Mouse (Mus musculus) stomach, embryonic 14.5 days (tissue): ENCODE data around the gene Phpt1. TPM values are rescaled to one million over a fixed set of nuclear protein-coding genes. Genes with fewer than 3 reads are reported as not detected.

ENCODE experiments used
- ATAC-seq: fragments of 200-750 bp; cut with Nextera tagmentation; 2 replicates; pipeline ENCODE4 v1.8.0; 2017; ENCODE audit warnings: low read depth, moderate TSS enrichment; ENCODE audit not compliant: insufficient number of reproducible peaks, insufficient read depth, low FRiP score
- H3K27ac ChIP-seq: fragments of 300-500 bp; sonication (generic); 2 replicates; pipeline ENCODE4 v1.5.1; 2014; ENCODE audit warnings: mild to moderate bottlenecking, low read length, moderate library complexity, mixed read lengths
- H3K27me3 ChIP-seq: fragments of 300-500 bp; sonication (generic); 2 replicates; pipeline ENCODE4 v1.6.1; 2014; ENCODE audit warnings: low read length, control low read depth, mixed read lengths; ENCODE audit not compliant: control insufficient read depth, insufficient read depth
- H3K36me3 ChIP-seq: fragments of 300-500 bp; sonication (generic); 2 replicates; pipeline ENCODE4 v1.6.1; 2014; ENCODE audit warnings: mild to moderate bottlenecking, control low read depth, low read length, moderate library complexity, mixed read lengths; ENCODE audit not compliant: control insufficient read depth, insufficient read depth
- H3K4me1 ChIP-seq: fragments of 300-500 bp; sonication (generic); 2 replicates; pipeline ENCODE4 v1.6.1; 2014; ENCODE audit warnings: low read length, control low read depth, mixed read lengths; ENCODE audit not compliant: control insufficient read depth, insufficient read depth
- H3K4me2 ChIP-seq: fragments of 300-500 bp; sonication (generic); replicated peaks from 2 replicates; pipeline ENCODE4 v1.6.1; 2014; ENCODE audit warnings: low read depth, low read length, control low read depth
- H3K4me3 ChIP-seq: fragments of 300-500 bp; sonication (generic); 2 replicates; pipeline ENCODE4 v1.5.1; 2014; ENCODE audit warnings: low read depth, low read length, control low read depth
- H3K9ac ChIP-seq: fragments of 300-500 bp; sonication (generic); replicated peaks from 2 replicates; pipeline ENCODE4 v1.6.1; 2014; ENCODE audit warnings: low read depth, mild to moderate bottlenecking, control low read depth, low read length, moderate library complexity, mixed read lengths
- H3K9me3 ChIP-seq: fragments of 300-500 bp; sonication (generic); 2 replicates; pipeline ENCODE4 v1.6.1; 2016; ENCODE audit warnings: low read depth, low read length, control low read depth; ENCODE audit not compliant: control insufficient read depth
- WGBS: fragments of 180-500 bp; shearing (Covaris S2); extraction: QIAGEN DNeasy Blood & Tissue Kit; methylation state at CpG from one replicate; pipeline ENCODE4 v1.1.7; 2014; 5-methylcytosine and 5-hydroxymethylcytosine counted together
- polyA plus RNA-seq: library from polyadenylated mRNA; unstranded; fragments of >200 nt; fragmentation: Nextera tagmentation; extraction: Ambion mirVana; gene quantifications from 2 replicates; pipeline ENCODE4 v1.2.1, GENCODE M21; 2014

The Phpt1 gene
- polyA plus RNA-seq: 225 and 231 TPM in 2 replicates

DNA sequence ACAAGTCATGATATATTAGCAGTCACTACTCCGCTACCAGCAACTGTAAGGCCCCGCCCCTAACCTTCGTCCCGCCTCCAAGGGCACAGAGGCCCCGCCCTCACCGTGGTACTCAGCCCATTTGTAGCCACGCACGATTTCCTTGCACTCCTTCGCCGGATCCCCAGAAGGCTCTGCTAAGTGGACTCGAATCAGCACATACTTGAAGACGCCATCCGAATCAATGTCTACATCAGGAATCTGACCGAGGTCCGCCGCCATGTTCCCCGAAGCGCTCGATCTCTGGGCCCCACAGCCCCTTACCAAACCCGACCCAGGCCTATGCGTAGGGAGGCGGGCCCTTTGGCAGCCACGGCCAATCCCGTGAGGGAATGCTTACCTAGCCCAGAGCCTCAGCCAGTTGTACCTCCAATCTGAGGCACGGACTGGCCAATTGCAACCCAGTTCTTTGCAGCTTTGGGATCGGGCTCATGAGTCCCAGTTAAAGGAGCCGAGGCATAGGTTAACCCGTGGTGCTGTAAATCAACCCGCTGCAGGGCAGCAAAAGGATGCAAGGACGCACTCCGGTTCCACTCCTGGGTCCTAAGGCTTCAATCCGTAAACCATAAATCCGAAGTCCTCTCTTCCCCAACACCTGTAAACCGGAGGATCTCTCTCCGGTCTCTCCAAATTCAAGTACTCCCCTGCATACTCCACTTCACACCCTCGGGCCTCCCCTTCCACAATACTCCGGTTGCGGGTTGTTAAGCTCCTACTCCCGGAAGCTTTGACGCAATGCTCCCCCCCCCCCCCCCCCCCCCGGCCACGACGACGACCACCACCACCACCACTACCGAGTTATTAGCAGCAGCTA, at the start of gene Phpt1, which contains the start of gene Mamdc4:
TSS of gene Phpt1 (minus strand) at position 646 of the 853 bp plus-strand sequence.
TSS of gene Mamdc4 (minus strand) at position 267 of the 853 bp plus-strand sequence.
- Histone ChIP-seq H3K4me2 (peak within 1 kb of the TSS; percentile 99), H3K27me3 (peaks cover 28% of the 10 kb centered on the region), H3K4me1 (peaks cover 51% of the 10 kb centered on the region), H3K9me3 (no peaks in the 10 kb centered on the region), H3K9ac (peak within 1 kb of the TSS; percentile 45), H3K36me3 (peaks cover 13% of the 10 kb centered on the region; the same call in 1 of the 2 replicates), H3K4me3 (peak within 1 kb of the TSS; percentile 55), H3K27ac (peak within 1 kb of the TSS; percentile 84)
- WGBS: under 1% methylated on average over 44 of the region's 45 CpGs
- ATAC-seq: peak; percentile 98

DNA sequence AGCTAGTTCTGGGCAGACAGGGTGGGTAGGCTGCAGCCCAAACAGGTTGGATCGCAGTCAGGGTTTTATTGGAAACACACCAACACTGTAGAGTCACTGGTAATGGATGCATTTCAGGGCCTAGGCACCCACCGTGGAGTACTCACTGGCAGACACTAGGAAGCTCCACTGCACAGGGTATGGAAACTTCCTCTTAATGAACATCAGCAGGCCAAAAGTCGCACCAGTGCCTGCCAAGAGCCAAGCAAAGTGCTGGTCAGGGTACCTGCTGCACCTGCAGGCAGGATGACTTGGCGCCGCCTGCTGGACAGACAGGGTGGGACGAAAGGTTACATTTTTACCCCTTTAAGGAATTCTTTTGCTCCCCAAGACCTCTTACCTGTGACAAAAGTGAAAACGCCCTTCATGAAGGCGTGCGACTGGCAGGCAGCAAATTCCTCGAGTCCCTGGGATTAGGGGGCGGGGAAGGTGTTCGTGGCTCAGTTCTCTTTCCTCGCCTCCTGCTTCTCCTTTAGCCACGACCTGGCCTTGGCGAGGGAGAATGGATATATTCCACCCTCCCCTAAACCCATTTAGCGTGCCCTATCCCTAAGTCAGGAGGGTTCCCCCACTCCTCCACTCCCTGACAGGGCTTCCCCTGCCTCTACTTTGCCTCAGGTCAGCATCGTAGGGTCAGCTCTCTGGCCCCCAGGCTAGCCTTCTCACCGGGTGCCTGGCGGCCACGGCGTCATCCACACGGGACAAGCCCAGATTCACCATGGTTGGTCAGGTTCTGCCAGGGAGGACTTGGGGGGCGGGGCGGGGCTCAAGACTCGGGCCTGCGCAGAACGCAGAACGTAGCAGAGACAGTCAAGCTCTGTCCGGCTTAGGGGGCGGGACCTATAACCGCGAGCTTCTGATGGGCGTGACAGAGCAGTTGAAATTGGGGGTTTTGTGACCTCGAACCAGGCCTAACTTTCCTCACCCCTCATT, 46.5 kb upstream of the Phpt1 start, which contains the start of gene Tmem141:
TSS of gene Tmem141 (minus strand) at position 777 of the 972 bp plus-strand sequence.
- Histone ChIP-seq H3K27ac (peak within 1 kb of the TSS; percentile 39; the same call in 1 of the 2 replicates), H3K9ac (peak within 1 kb of the TSS; percentile 36; the same call in 1 of the 2 replicates), H3K27me3 (peaks cover 12% of the 10 kb centered on the region; the same call in 1 of the 2 replicates), H3K4me1 (peaks cover 4% of the 10 kb centered on the region; the same call in 1 of the 2 replicates), H3K36me3 (no peaks in the 10 kb centered on the region), H3K9me3 (no peaks in the 10 kb centered on the region), H3K4me3 (peak within 1 kb of the TSS; percentile 48), H3K4me2 (peak within 1 kb of the TSS; percentile 76)
- ATAC-seq: peak; percentile 91
- WGBS: 5% methylated on average over 34 of the region's 34 CpGs

DNA sequence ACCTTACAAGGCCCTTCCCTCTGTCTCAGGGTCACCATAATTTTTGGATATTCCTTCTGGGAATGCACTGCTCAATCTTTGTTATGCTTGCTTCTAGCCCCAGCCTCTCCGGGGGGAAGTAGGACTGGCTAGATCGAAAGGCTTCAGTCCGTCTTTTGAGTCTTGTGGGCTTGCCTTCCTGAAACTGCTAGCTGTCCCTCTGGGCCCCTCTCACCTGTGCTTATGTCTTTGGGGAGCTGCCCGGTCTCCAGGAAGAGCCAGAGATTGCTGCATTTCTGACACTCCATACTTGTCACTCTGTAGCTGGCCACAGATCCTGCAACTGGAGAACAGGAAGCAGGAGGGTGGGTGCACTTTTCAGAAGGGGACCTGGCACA, 45.8 kb upstream of the Phpt1 start:
- ATAC-seq: no peak
- 81% methylated on average over 4 of the region's 4 CpGs for WGBS
- Histone ChIP-seq H3K4me1 (peaks cover 10% of the 10 kb centered on the region; the same call in 1 of the 2 replicates), H3K9me3 (no peaks in the 10 kb centered on the region), H3K4me3 (no peak overlapping the region), H3K27me3 (peaks cover 18% of the 10 kb centered on the region; the same call in 1 of the 2 replicates), H3K4me2 (peak overlapping the region; percentile 76; the same call in 1 of the 2 replicates), H3K27ac (no peak overlapping the region), H3K36me3 (no peaks in the 10 kb centered on the region), H3K9ac (no peak overlapping the region)

DNA sequence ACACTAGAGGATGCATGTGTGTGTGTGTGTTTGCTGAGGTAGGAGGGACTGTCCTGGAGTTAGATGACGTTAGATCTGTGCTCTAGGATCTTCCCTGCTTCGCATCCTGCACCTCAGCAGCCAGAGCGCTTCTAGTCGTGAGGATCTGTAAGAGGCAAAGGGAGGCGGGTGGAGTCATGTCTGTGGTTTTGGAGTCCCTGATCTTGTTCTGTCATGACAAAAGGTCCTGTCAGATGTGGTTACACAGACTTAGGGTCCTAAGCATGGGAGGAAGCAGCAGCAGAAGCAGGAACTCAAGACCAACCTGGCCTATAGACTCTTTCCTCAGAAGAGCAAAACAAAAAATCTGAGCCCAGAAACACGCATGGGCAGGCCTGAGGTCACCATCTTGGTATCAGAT, 45.4 kb upstream of the Phpt1 start:
- no peak overlapping the region for H3K27ac ChIP-seq
- ATAC-seq: no peak
- no peak overlapping the region for H3K9ac ChIP-seq
- H3K4me2 ChIP-seq: no peak overlapping the region
- 72% methylated on average over 6 of the region's 6 CpGs for WGBS
- H3K27me3 ChIP-seq: peaks cover 22% of the 10 kb centered on the region; the same call in 1 of the 2 replicates
- H3K9me3 ChIP-seq: no peaks in the 10 kb centered on the region
- H3K4me3 ChIP-seq: no peak overlapping the region
- peaks cover 10% of the 10 kb centered on the region; the same call in 1 of the 2 replicates for H3K4me1 ChIP-seq
- no peaks in the 10 kb centered on the region for H3K36me3 ChIP-seq

DNA sequence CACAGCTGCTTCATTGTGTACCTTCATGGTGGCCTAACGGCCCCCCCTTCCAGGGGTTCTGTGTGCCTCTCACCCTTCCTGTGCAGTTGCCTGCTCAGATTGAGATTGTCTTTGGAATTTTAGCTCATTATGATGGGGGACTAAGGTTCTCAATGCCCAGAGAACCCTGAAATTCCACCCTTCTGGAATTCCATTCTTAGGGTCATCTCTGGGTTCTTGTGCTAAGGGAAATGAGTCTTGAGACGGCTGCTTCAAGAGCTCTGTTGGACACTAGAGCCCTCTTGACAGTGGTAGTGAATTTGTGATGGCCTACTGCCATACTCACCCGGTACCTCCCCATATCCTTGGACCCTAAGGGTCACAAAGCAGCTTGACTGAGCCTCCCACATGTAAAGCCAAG, 42.6 kb upstream of the Phpt1 start, which contains the start of gene Ccdc183:
TSS of gene Ccdc183 (minus strand) at position 101 of the 400 bp plus-strand sequence.
- Histone ChIP-seq H3K4me2 (no peak within 1 kb of the TSS), H3K27ac (no peak within 1 kb of the TSS), H3K9ac (no peak within 1 kb of the TSS), H3K4me3 (peak within 1 kb of the TSS; percentile 11; the same call in 1 of the 2 replicates), H3K4me1 (peaks cover 10% of the 10 kb centered on the region; the same call in 1 of the 2 replicates), H3K36me3 (no peaks in the 10 kb centered on the region), H3K9me3 (no peaks in the 10 kb centered on the region), H3K27me3 (peaks cover 22% of the 10 kb centered on the region; the same call in 1 of the 2 replicates)
- ATAC-seq: no peak
- 73% methylated on average over 3 of the region's 3 CpGs for WGBS

DNA sequence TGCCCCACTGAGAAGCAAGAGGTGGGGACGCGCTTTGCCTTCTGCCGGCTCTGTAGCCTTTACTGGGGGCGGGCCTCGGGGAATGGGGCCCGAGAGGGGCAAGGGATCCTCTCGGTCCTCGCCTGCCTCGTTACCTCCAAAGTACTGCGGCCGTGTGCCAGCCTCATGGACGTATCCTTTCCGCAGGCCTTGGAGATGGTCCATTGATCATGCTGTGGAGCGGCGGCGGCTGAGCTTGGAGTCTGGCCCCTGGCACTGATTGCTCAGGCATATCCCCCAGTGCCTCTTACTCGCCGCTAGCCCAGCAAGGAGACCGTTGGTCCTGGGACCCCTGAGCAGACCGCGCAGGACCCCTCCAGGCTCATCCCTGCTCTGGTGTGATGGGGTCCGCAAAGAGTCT, 41.4 kb upstream of the Phpt1 start:
- no peak overlapping the region for H3K27ac ChIP-seq
- peak overlapping the region; percentile 11; the same call in 1 of the 2 replicates for H3K4me3 ChIP-seq
- H3K9ac ChIP-seq: no peak overlapping the region
- peaks cover 10% of the 10 kb centered on the region; the same call in 1 of the 2 replicates for H3K4me1 ChIP-seq
- H3K27me3 ChIP-seq: peaks cover 22% of the 10 kb centered on the region; the same call in 1 of the 2 replicates
- H3K4me2 ChIP-seq: peak overlapping the region; percentile 34
- 13% methylated on average over 22 of the region's 22 CpGs for WGBS
- no peaks in the 10 kb centered on the region for H3K9me3 ChIP-seq
- H3K36me3 ChIP-seq: no peaks in the 10 kb centered on the region
- no peak for ATAC-seq

DNA sequence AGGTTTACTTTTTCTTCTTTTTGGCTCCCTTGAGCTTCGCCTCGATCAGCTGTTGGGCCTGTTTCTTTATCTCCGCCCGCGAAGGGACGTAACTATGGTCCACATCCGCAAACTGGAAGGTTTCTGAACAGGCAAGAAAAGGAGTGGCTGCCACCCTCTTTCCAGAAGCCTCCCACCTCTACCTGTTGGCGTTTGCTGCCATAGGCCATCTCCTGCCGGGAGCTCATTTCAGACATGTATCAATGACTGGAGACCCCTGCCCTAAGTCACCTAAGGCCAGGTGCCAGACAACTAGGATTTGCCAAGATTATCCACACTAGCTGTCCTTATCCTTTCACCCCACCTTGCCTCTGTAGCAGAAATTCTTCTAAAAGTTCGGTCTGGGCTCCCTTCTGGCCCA, 33.6 kb upstream of the Phpt1 start:
- Histone ChIP-seq H3K27me3 (0 out of 2 replicates have a peak, but pooled peaks cover 2% of the 10 kb centered on the region), H3K4me3 (peak overlapping the region; percentile 99), H3K4me2 (peak overlapping the region; percentile 72), H3K9ac (0 out of 2 replicates have a peak overlapping the region, but pooled peaks have one; percentile 92), H3K27ac (peak overlapping the region; percentile 95; the same call in 1 of the 2 replicates), H3K4me1 (peaks cover 17% of the 10 kb centered on the region), H3K36me3 (no peaks in the 10 kb centered on the region), H3K9me3 (no peaks in the 10 kb centered on the region)
- WGBS: 60% methylated on average over 10 of the region's 10 CpGs
- ATAC-seq: no peak
